Mouse (Mus musculus): ENCODE data around the gene Efna3. TPM values are rescaled to one million over a fixed set of nuclear protein-coding genes. Genes with fewer than 3 reads are reported as not detected.
A peak's percentile ranks its signal among the peaks of the same experiment; 100 is the strongest.

Gene Efna3
- total and polyA plus RNA-seq, 2 experiments from 2014 or later: 52.3 to 115 TPM

DNA sequence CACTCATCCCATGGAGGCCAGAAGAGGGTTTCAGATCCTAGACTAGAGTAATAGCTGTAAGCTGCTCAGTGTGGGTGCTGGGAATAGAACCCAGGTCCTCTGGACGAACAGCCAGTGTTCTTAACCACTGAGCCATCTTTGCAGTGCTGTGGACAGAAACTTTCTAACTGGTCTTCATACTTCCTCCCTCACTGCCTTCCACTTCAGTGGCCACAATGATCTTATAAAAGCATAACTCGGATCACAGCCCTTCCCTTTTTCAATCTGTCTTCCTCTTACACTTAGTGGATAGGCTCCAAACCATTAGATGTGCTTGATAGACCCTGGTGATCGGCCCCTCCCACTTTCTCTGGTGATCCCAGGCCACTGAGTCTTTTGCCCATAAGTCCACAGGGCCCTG lies 37.5 kb upstream of the Efna3 start:
- H3K9ac ChIP-seq (replicated peaks; ENCODE audit: low read length, poor library complexity, severe bottlenecking): no peak overlapping the region
- WGBS: 78% methylated on average over 3 of the region's 3 CpGs
- H3K4me3 ChIP-seq (ENCODE audit: low read depth, low read length): no peak overlapping the region
- no peaks in the 10 kb centered on the region for H3K36me3 ChIP-seq (ENCODE audit: insufficient read depth, low read length)
- H3K4me1 ChIP-seq (ENCODE audit: insufficient read depth, low read length): no peaks in the 10 kb centered on the region
- H3K27ac ChIP-seq (ENCODE audit: low read depth, low read length): no peak overlapping the region
- H3K9me3 ChIP-seq (ENCODE audit: low read length): no peaks in the 10 kb centered on the region
- no peak for DNase-seq (ENCODE audit: low spot score)
- TF ChIP-seq CTCF (IDR thresholded peaks at IDR 0.05): no peak
- no peak for ATAC-seq (ENCODE audit: low FRiP score)
- no peak overlapping the region for H3K4me2 ChIP-seq (ENCODE audit: low read depth, low read length, poor library complexity, severe bottlenecking)
- no peaks in the 10 kb centered on the region for H3K27me3 ChIP-seq (ENCODE audit: insufficient read depth, low read length)

DNA sequence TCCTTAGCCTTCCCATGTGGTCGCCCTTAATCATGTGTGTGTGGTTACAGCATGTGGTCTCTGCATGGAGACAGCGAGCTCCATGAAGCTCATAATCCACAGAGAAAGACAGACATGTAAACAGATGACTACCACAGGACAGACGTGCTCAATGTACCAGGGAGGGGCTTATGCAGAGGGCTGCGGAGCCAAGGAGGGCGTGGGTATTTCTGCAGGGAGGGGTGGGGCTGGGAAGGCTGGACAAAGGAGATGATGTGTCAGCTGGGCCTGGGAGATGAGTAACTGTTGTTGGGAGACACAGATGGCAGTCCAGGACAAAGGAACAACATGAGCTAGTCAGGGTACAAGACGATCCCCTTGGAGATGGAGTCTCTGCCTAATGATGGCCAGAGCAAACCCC lies 36.9 kb upstream of the Efna3 start:
- Histone ChIP-seq H3K27ac (ENCODE audit: low read depth, low read length) (no peak overlapping the region), H3K4me3 (ENCODE audit: low read depth, low read length) (no peak overlapping the region), H3K27me3 (ENCODE audit: insufficient read depth, low read length) (no peaks in the 10 kb centered on the region), H3K9ac (replicated peaks; ENCODE audit: low read length, poor library complexity, severe bottlenecking) (no peak overlapping the region), H3K36me3 (ENCODE audit: insufficient read depth, low read length) (no peaks in the 10 kb centered on the region), H3K4me1 (ENCODE audit: insufficient read depth, low read length) (no peaks in the 10 kb centered on the region), H3K9me3 (ENCODE audit: low read length) (no peaks in the 10 kb centered on the region), H3K4me2 (ENCODE audit: low read depth, low read length, poor library complexity, severe bottlenecking) (no peak overlapping the region)
- WGBS: 67% methylated on average over 6 of the region's 6 CpGs
- ATAC-seq (ENCODE audit: low FRiP score) (no peak), DNase-seq (ENCODE audit: low spot score) (no peak)
- TF ChIP-seq CTCF (IDR thresholded peaks at IDR 0.05): no peak

DNA sequence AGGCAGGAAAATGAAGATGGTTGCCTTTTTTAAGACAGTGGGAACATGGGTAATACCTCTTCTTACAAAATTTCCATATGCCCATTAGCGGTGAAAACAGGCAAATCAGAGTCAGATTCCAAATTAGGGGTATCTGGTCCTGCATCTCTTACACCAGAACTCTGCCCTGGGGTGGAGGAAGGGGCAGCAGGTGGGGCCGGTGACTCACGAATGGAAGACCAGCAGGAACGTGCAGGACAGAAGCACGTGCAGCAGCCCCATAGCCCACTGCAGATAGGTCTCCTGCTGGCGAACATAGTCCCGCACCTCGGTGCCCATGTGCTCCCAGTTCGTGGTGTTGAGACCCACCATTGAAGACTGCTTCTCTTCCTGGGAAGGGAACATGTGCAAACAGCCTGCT lies 33.3 kb upstream of the Efna3 start:
- H3K27ac ChIP-seq (ENCODE audit: low read depth, low read length): no peak overlapping the region
- ATAC-seq (ENCODE audit: low FRiP score) (no peak), DNase-seq (ENCODE audit: low spot score) (no peak)
- no peaks in the 10 kb centered on the region for H3K9me3 ChIP-seq (ENCODE audit: low read length)
- no peak overlapping the region for H3K9ac ChIP-seq (replicated peaks; ENCODE audit: low read length, poor library complexity, severe bottlenecking)
- H3K4me1 ChIP-seq (ENCODE audit: insufficient read depth, low read length): no peaks in the 10 kb centered on the region
- no peaks in the 10 kb centered on the region for H3K36me3 ChIP-seq (ENCODE audit: insufficient read depth, low read length)
- TF ChIP-seq CTCF (IDR thresholded peaks at IDR 0.05): no peak
- WGBS: 70% methylated on average over 9 of the region's 9 CpGs
- no peak overlapping the region for H3K4me3 ChIP-seq (ENCODE audit: low read depth, low read length)
- no peak overlapping the region for H3K4me2 ChIP-seq (ENCODE audit: low read depth, low read length, poor library complexity, severe bottlenecking)
- H3K27me3 ChIP-seq (ENCODE audit: insufficient read depth, low read length): no peaks in the 10 kb centered on the region

DNA sequence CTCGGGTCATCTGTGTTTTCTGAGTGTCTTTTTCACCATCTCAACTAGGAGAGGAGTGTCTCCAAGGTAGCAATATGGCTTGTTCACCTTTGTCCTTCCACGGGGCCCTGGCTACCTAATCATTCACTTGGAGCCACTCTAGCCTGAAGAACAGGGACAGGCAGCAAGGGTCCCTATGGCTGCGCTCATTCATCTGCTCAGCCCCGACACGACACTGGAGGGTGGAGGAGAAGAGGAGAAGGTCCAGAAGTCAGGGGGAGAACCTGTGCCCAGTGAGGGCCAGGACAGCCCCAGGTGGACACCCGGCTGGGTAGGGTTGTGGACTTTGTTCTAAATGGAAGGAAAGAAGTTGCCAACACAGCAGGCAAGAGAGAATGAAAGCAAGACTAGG lies 32.7 kb upstream of the Efna3 start:
- Histone ChIP-seq H3K36me3 (ENCODE audit: insufficient read depth, low read length) (no peaks in the 10 kb centered on the region), H3K4me3 (ENCODE audit: low read depth, low read length) (no peak overlapping the region), H3K4me2 (ENCODE audit: low read depth, low read length, poor library complexity, severe bottlenecking) (no peak overlapping the region), H3K27ac (ENCODE audit: low read depth, low read length) (no peak overlapping the region), H3K4me1 (ENCODE audit: insufficient read depth, low read length) (no peaks in the 10 kb centered on the region), H3K27me3 (ENCODE audit: insufficient read depth, low read length) (no peaks in the 10 kb centered on the region), H3K9ac (replicated peaks; ENCODE audit: low read length, poor library complexity, severe bottlenecking) (no peak overlapping the region), H3K9me3 (ENCODE audit: low read length) (no peaks in the 10 kb centered on the region)
- 81% methylated on average over 6 of the region's 6 CpGs for WGBS
- DNase-seq (ENCODE audit: low spot score) (no peak), ATAC-seq (ENCODE audit: low FRiP score) (no peak)
- no peak for TF ChIP-seq CTCF (IDR thresholded peaks at IDR 0.05)

DNA sequence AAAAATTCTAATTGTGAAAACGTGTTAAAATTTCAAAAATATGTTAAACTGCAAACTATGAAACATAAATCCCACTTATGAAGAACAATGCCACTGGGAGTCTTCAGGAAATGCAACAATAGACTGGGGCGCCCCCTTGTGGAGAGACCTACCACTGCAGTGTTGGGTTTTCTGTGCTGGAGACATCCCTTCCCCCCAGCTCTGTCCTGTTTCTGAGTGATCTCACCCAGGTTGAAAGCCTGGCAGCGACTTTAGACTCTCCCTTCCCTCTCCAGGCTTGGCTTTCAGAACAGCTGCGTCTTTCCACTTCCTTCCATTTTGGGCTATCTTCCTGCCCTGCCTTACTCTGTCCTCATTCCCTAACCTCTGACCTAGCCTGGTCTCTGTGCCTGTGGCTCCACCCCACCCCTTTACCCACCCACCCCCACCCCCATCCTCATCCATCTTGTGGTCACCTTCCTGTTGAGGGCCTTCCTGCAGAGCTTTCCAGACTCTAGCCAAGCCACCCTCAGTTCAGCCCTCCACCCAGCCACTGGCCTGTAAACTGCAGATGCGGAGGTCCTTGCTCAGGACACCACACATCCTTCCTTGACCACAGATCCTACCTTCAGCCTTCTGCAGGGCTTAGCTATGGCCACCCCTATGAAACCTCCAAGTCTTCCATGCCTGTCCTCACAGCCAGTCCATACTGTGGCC lies 32.2 kb upstream of the Efna3 start:
- WGBS: 22% methylated on average over 5 of the region's 5 CpGs
- Histone ChIP-seq H3K9me3 (ENCODE audit: low read length) (no peaks in the 10 kb centered on the region), H3K27ac (ENCODE audit: low read depth, low read length) (no peak overlapping the region), H3K4me3 (ENCODE audit: low read depth, low read length) (no peak overlapping the region), H3K9ac (replicated peaks; ENCODE audit: low read length, poor library complexity, severe bottlenecking) (no peak overlapping the region), H3K4me2 (ENCODE audit: low read depth, low read length, poor library complexity, severe bottlenecking) (no peak overlapping the region), H3K4me1 (ENCODE audit: insufficient read depth, low read length) (no peaks in the 10 kb centered on the region), H3K27me3 (ENCODE audit: insufficient read depth, low read length) (no peaks in the 10 kb centered on the region), H3K36me3 (ENCODE audit: insufficient read depth, low read length) (no peaks in the 10 kb centered on the region)
- DNase-seq (ENCODE audit: low spot score) (peak; percentile 74), ATAC-seq (ENCODE audit: low FRiP score) (no peak)
- TF ChIP-seq CTCF (IDR thresholded peaks at IDR 0.05): peak; percentile 88

DNA sequence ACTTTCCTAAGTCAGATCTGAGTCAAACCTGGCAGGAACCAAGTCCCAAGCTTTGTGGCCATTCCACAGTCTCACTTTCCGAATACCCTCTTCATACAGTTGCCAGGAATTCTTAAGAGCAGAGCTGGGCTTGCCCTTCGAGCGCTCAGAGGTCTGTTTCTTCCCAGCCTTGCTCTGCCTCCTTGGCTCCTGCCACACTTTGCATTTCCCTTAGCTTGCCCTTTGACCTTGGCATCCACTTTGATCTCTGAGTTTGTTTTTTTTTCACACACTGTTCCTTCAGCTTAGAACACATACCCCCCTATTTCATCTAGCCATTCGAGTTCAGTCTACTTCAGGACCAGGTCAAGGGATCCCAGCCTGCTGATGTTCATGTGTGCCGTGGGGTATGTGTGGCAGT lies 28.5 kb upstream of the Efna3 start:
- DNase-seq (ENCODE audit: low spot score) (no peak), ATAC-seq (ENCODE audit: low FRiP score) (no peak)
- TF ChIP-seq CTCF (IDR thresholded peaks at IDR 0.05): no peak
- WGBS: 74% methylated on average over 5 of the region's 5 CpGs
- no peaks in the 10 kb centered on the region for H3K27me3 ChIP-seq (ENCODE audit: insufficient read depth, low read length)
- no peak overlapping the region for H3K4me2 ChIP-seq (ENCODE audit: low read depth, low read length, poor library complexity, severe bottlenecking)
- no peaks in the 10 kb centered on the region for H3K9me3 ChIP-seq (ENCODE audit: low read length)
- 0 out of 2 replicates have a peak, but pooled peaks cover 2% of the 10 kb centered on the region for H3K4me1 ChIP-seq (ENCODE audit: insufficient read depth, low read length)
- no peak overlapping the region for H3K9ac ChIP-seq (replicated peaks; ENCODE audit: low read length, poor library complexity, severe bottlenecking)
- no peaks in the 10 kb centered on the region for H3K36me3 ChIP-seq (ENCODE audit: insufficient read depth, low read length)
- H3K4me3 ChIP-seq (ENCODE audit: low read depth, low read length): no peak overlapping the region
- H3K27ac ChIP-seq (ENCODE audit: low read depth, low read length): no peak overlapping the region

Data from midbrain, postnatal 0 days (tissue).